ENCODE assay signal across 24 mouse cellular contexts in the genomic region with DNA sequence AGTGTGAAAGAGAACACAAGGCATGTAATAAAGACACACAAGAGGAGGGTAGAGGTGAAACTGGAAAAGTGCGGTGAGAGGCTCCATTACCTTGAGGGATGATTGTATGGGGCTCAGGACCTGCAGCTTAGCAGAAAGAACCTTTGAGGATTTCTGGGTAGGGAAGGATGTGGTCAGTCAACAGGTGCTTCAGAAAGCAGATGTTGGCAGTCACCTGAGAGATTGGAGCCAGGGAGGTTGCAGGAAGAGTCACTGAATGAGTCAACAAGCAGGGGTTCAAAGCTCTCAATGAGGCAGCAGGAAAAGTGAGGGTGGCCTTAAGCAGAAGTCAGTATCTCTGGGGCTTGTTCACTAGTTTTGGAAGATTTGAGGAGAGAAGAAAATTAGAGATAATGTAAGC.
DNase-seq lines count a peak whose midpoint lies in the region; ATAC-seq and TF ChIP-seq lines count a peak whose summit lies in the region.
"Had no signal": no experiment of that assay in that cellular context is flagged by ENCODE, and none has a peak within 500 bp of the region (broad histone marks: within the 10 kb centered on the region; RNA-seq: fewer than 3 reads in every experiment).

No protein-coding gene starts in this region.

- peak; percentile 75 for DNase-seq in liver, adult 2 months (ENCODE audit: extremely low read depth, low read depth, low spot score)
- peak; percentile 40 for DNase-seq in thymus, adult 2 months
- DNase-seq in right cerebral cortex, adult 18-20 months: no peak
- DNase-seq in kidney, adult 18-20 months: no peak
- no peak for DNase-seq in lung, postnatal 36 days
- no peak for DNase-seq in lung, postnatal 25 days (ENCODE audit: low spot score)
- DNase-seq: adrenal gland, postnatal 10 days; B cell, adult 2 months; cerebellum, postnatal 10 days; forebrain, postnatal 0 days; gastrocnemius, adult 2 months; heart, postnatal 36 days; left cerebral cortex, postnatal 4 days; liver; lung, adult 18-20 months; lung, postnatal 14 days had no signal

- H3K9me3 ChIP-seq in liver, embryonic 12.5 days (replicated peaks): no peaks in the 10 kb centered on the region
- H3K9me3 ChIP-seq: embryonic facial prominence, embryonic 15.5 days; G1E; kidney, embryonic 15.5 days had no signal

- no peak overlapping the region for H3K9ac ChIP-seq in liver, adult 2 months (ENCODE audit: low read depth, low read length)
- no peak overlapping the region for H3K9ac ChIP-seq in liver, embryonic 12.5 days
- H3K9ac ChIP-seq: embryonic facial prominence, embryonic 15.5 days; forebrain, postnatal 0 days; hindbrain, embryonic 14.5 days; kidney, embryonic 15.5 days had no signal

- ATAC-seq in liver, embryonic 12.5 days: no peak
- ATAC-seq in activated CD4-positive, CD25-positive, alpha-beta regulatory T cell, adult 4 months: peak; percentile 70
- ATAC-seq: forebrain, postnatal 0 days; intestine, embryonic 16.5 days; midbrain, embryonic 16.5 days had no signal

- peaks cover 30% of the 10 kb centered on the region for H3K4me1 ChIP-seq in liver, adult 2 months (ENCODE audit: control insufficient read depth, insufficient read depth, low read length)
- no peaks in the 10 kb centered on the region for H3K4me1 ChIP-seq in liver, embryonic 12.5 days
- H3K4me1 ChIP-seq in thymus, adult 2 months (replicated peaks; ENCODE audit: control insufficient read depth, insufficient read depth, low read length): peaks cover 7% of the 10 kb centered on the region
- H3K4me1 ChIP-seq: embryonic facial prominence, embryonic 15.5 days; kidney, embryonic 15.5 days had no signal

- TF ChIP-seq CTCF in liver, adult 2 months (IDR thresholded peaks at IDR 0.05; ENCODE audit: low read depth, low read length): no peak
- TF ChIP-seq CTCF in thymus, adult 2 months (IDR thresholded peaks at IDR 0.05; ENCODE audit: borderline replicate concordance, control insufficient read depth, extremely low read depth, insufficient read depth, low read length, poor library complexity): no peak

- H3K27me3 ChIP-seq in liver, adult 2 months (ENCODE audit: control insufficient read depth, insufficient read depth, low read length): no peaks in the 10 kb centered on the region
- H3K27me3 ChIP-seq in liver, embryonic 12.5 days (replicated peaks): no peaks in the 10 kb centered on the region
- no peaks in the 10 kb centered on the region for H3K27me3 ChIP-seq in thymus, adult 2 months (ENCODE audit: control insufficient read depth, insufficient read depth, low read length)
- H3K27me3 ChIP-seq: embryonic facial prominence, embryonic 15.5 days; kidney, embryonic 15.5 days had no signal

- no peaks in the 10 kb centered on the region for H3K36me3 ChIP-seq in liver, adult 2 months (ENCODE audit: control insufficient read depth, insufficient read depth, low read length)
- no peaks in the 10 kb centered on the region for H3K36me3 ChIP-seq in liver, embryonic 12.5 days
- H3K36me3 ChIP-seq in thymus, adult 2 months (ENCODE audit: control insufficient read depth, insufficient read depth, low read length): no peaks in the 10 kb centered on the region
- H3K36me3 ChIP-seq: embryonic facial prominence, embryonic 15.5 days; kidney, embryonic 15.5 days had no signal

- H3K79me2 ChIP-seq in liver, adult 2 months (ENCODE audit: control insufficient read depth, insufficient read depth, low read length): peaks cover 31% of the 10 kb centered on the region

- no peak for TF ChIP-seq POLR2A in liver, adult 2 months (IDR thresholded peaks at IDR 0.05; ENCODE audit: extremely low read depth, insufficient read depth, low read length)
- TF ChIP-seq POLR2A in thymus, adult 2 months (IDR thresholded peaks at IDR 0.05; ENCODE audit: control insufficient read depth, extremely low read depth, insufficient read depth, low read length, poor library complexity): no peak

- no peak overlapping the region for H3K4me3 ChIP-seq in liver, adult 2 months (ENCODE audit: insufficient read depth, low read depth, low read length)
- no peak overlapping the region for H3K4me3 ChIP-seq in liver, embryonic 12.5 days
- no peak overlapping the region for H3K4me3 ChIP-seq in thymus, adult 2 months (ENCODE audit: control insufficient read depth, insufficient read depth, low read length)
- H3K4me3 ChIP-seq: embryonic facial prominence, embryonic 15.5 days; gastrocnemius, adult 2 months; kidney, embryonic 15.5 days had no signal

- WGBS in liver, adult 2 months: 97% methylated on average over 1 of the region's 1 CpGs
- 83% methylated on average over 1 of the region's 1 CpGs for WGBS in liver, embryonic 12.5 days (ENCODE audit: insufficient replicate concordance)
- 33% methylated on average over 1 of the region's 1 CpGs for WGBS in thymus, adult 2 months

- no peak overlapping the region for H3K27ac ChIP-seq in liver, adult 2 months (replicated peaks; ENCODE audit: insufficient read depth, low read depth, low read length)
- H3K27ac ChIP-seq in liver, embryonic 12.5 days: no peak overlapping the region
- H3K27ac ChIP-seq in thymus, adult 2 months (ENCODE audit: control insufficient read depth, insufficient read depth, low read length): no peak overlapping the region
- H3K27ac ChIP-seq: embryonic facial prominence, embryonic 15.5 days; gastrocnemius, adult 2 months; hindbrain, embryonic 14.5 days; kidney, embryonic 15.5 days had no signal

- H3K4me2 ChIP-seq in liver, embryonic 12.5 days: no peak overlapping the region
- H3K4me2 ChIP-seq: embryonic facial prominence, embryonic 15.5 days; hindbrain, embryonic 14.5 days; kidney, embryonic 15.5 days had no signal

Comparison
In these comparisons a context has a peak if more than half of its experiments do, and no peak if none do; other contexts are left out.
1. DNase-seq: peak in liver, adult 2 months (single experiment) and thymus, adult 2 months (single experiment); none in right cerebral cortex, adult 18-20 months (single experiment), kidney, adult 18-20 months (single experiment), lung, postnatal 36 days (single experiment) and lung, postnatal 25 days (single experiment).